In the genomic region with DNA sequence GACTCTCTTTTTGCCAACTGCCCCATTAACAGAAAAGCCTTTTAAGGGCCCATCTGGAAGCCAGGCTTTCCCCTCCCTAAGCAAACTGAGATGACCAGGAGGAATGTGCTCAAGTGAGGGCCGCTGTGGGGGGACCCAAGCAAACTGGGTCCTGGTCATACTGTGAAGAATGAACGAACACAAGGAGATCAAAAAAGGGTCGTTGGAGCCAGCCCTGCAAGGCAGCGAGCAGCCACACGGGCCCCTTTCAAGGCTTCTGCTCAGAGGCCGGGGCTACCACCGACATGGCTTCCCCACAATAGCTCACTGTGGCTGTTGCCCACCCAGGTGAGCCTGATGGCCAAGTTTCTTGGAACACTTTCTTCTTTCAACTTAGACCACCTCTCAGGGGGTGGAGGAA, we compare ENCODE assay signal across 26 mouse cellular contexts. TPM values are rescaled to one million over a fixed set of nuclear protein-coding genes. Genes with fewer than 3 reads are reported as not detected.
DNase-seq lines count a peak whose midpoint lies in the region; ATAC-seq and TF ChIP-seq lines count a peak whose summit lies in the region.
"Had no signal": no experiment of that assay in that cellular context is flagged by ENCODE, and none has a peak within 500 bp of the region (broad histone marks: within the 10 kb centered on the region; RNA-seq: fewer than 3 reads in every experiment).

No protein-coding gene starts in this region.

- ATAC-seq in hindbrain, embryonic 12.5 days (ENCODE audit: low FRiP score) = no peak
- ATAC-seq in midbrain, postnatal 0 days (ENCODE audit: low FRiP score) = no peak
- no peak for ATAC-seq in embryonic facial prominence, embryonic 13.5 days (ENCODE audit: insufficient number of reproducible peaks, insufficient read depth, low FRiP score, low TSS enrichment, low read depth)
- ATAC-seq in limb, embryonic 14.5 days (ENCODE audit: low FRiP score, low read depth) = peak; percentile 42
- ATAC-seq: CD4-positive, CD25-positive, alpha-beta regulatory T cell, adult 4 months; forebrain, embryonic 14.5 days; intestine, postnatal 0 days had no signal

- no peak overlapping the region for H3K4me2 ChIP-seq in hindbrain, embryonic 12.5 days (replicated peaks)
- H3K4me2 ChIP-seq in midbrain, postnatal 0 days (ENCODE audit: low read depth, low read length, poor library complexity, severe bottlenecking) = no peak overlapping the region
- H3K4me2 ChIP-seq in embryonic facial prominence, embryonic 13.5 days = no peak overlapping the region
- no peak overlapping the region for H3K4me2 ChIP-seq in limb, embryonic 14.5 days (replicated peaks; ENCODE audit: low read depth, low read length, severe bottlenecking)
- H3K4me2 ChIP-seq: kidney, embryonic 15.5 days; liver, embryonic 11.5 days had no signal

- peaks cover 26% of the 10 kb centered on the region for H3K4me1 ChIP-seq in hindbrain, embryonic 10.5 days (replicated peaks)
- H3K4me1 ChIP-seq in hindbrain, embryonic 12.5 days = peaks cover 12% of the 10 kb centered on the region; the same call in 1 of the 2 replicates
- peaks cover 33% of the 10 kb centered on the region for H3K4me1 ChIP-seq in midbrain, embryonic 10.5 days
- H3K4me1 ChIP-seq in midbrain, postnatal 0 days (ENCODE audit: insufficient read depth, low read length) = no peaks in the 10 kb centered on the region
- H3K4me1 ChIP-seq in embryonic facial prominence, embryonic 13.5 days = peaks cover 10% of the 10 kb centered on the region
- H3K4me1 ChIP-seq in limb, embryonic 14.5 days (ENCODE audit: control insufficient read depth, insufficient read depth, low read length) = peaks cover 8% of the 10 kb centered on the region

- TF ChIP-seq POLR2A in limb, embryonic 14.5 days (IDR thresholded peaks at IDR 0.05; ENCODE audit: borderline replicate concordance, extremely low read depth, insufficient read depth, insufficient read length) = no peak

- no peak for DNase-seq in hindbrain, embryonic 10.5 days (ENCODE audit: low spot score)
- no peak for DNase-seq in midbrain, embryonic 10.5 days (ENCODE audit: low spot score)
- no peak for DNase-seq in midbrain, postnatal 0 days (ENCODE audit: low spot score)
- no peak for DNase-seq in limb, embryonic 14.5 days (ENCODE audit: low spot score)
- DNase-seq in urinary bladder, adult 18-20 months (ENCODE audit: low spot score in 2 of 2) = no peak
- DNase-seq in urinary bladder, postnatal 4 days (ENCODE audit: low spot score in 2 of 2) = no peak
- DNase-seq: adrenal gland, postnatal 14 days; cerebellum, adult 2 months; cerebellum, postnatal 36 days; heart, postnatal 4 days; kidney, postnatal 4 days; layer of hippocampus, adult 9-11 months; lung, adult 2 months; right cerebral cortex, postnatal 25 days; spleen, adult 18-20 months had no signal

- peak overlapping the region; percentile 6; the same call in 1 of the 2 replicates for H3K27ac ChIP-seq in hindbrain, embryonic 10.5 days
- H3K27ac ChIP-seq in hindbrain, embryonic 12.5 days = no peak overlapping the region
- peak overlapping the region; percentile 52 for H3K27ac ChIP-seq in midbrain, embryonic 10.5 days (replicated peaks)
- no peak overlapping the region for H3K27ac ChIP-seq in midbrain, postnatal 0 days (ENCODE audit: low read depth, low read length)
- 0 out of 2 replicates have a peak overlapping the region, but pooled peaks have one; percentile 2 for H3K27ac ChIP-seq in embryonic facial prominence, embryonic 13.5 days
- H3K27ac ChIP-seq in limb, embryonic 14.5 days (replicated peaks; ENCODE audit: low read depth, low read length) = no peak overlapping the region
- H3K27ac ChIP-seq: heart, embryonic 10.5 days; kidney, embryonic 15.5 days had no signal

- H3K4me3 ChIP-seq in hindbrain, embryonic 10.5 days = no peak overlapping the region
- H3K4me3 ChIP-seq in hindbrain, embryonic 12.5 days = no peak overlapping the region
- H3K4me3 ChIP-seq in midbrain, embryonic 10.5 days = no peak overlapping the region
- no peak overlapping the region for H3K4me3 ChIP-seq in midbrain, postnatal 0 days (ENCODE audit: low read depth, low read length)
- no peak overlapping the region for H3K4me3 ChIP-seq in embryonic facial prominence, embryonic 13.5 days
- H3K4me3 ChIP-seq in limb, embryonic 14.5 days (replicated peaks; ENCODE audit: low read length) = no peak overlapping the region
- H3K4me3 ChIP-seq: heart, embryonic 10.5 days; kidney, embryonic 15.5 days had no signal

- no peaks in the 10 kb centered on the region for H3K27me3 ChIP-seq in hindbrain, embryonic 10.5 days (ENCODE audit: insufficient read depth, poor library complexity, severe bottlenecking)
- no peaks in the 10 kb centered on the region; the same call in 1 of the 2 replicates for H3K27me3 ChIP-seq in hindbrain, embryonic 12.5 days
- 0 out of 2 replicates have a peak, but pooled peaks cover 4% of the 10 kb centered on the region for H3K27me3 ChIP-seq in midbrain, embryonic 10.5 days (ENCODE audit: low read depth, poor library complexity, severe bottlenecking)
- H3K27me3 ChIP-seq in midbrain, postnatal 0 days (ENCODE audit: insufficient read depth, low read length) = no peaks in the 10 kb centered on the region
- H3K27me3 ChIP-seq in embryonic facial prominence, embryonic 13.5 days = no peaks in the 10 kb centered on the region
- H3K27me3 ChIP-seq in limb, embryonic 14.5 days (ENCODE audit: control insufficient read depth, insufficient read depth, low read length) = no peaks in the 10 kb centered on the region
- H3K27me3 ChIP-seq: kidney, embryonic 15.5 days had no signal

- WGBS in hindbrain, embryonic 10.5 days = 53% methylated on average over 7 of the region's 7 CpGs
- 46% methylated on average over 7 of the region's 7 CpGs for WGBS in hindbrain, embryonic 12.5 days
- 53% methylated on average over 7 of the region's 7 CpGs for WGBS in midbrain, embryonic 10.5 days
- WGBS in midbrain, postnatal 0 days = 52% methylated on average over 7 of the region's 7 CpGs
- WGBS in embryonic facial prominence, embryonic 13.5 days = 55% methylated on average over 7 of the region's 7 CpGs
- WGBS in limb, embryonic 14.5 days = 41% methylated on average over 7 of the region's 7 CpGs

- H3K36me3 ChIP-seq in hindbrain, embryonic 10.5 days = no peaks in the 10 kb centered on the region
- no peaks in the 10 kb centered on the region for H3K36me3 ChIP-seq in hindbrain, embryonic 12.5 days
- no peaks in the 10 kb centered on the region for H3K36me3 ChIP-seq in midbrain, embryonic 10.5 days
- H3K36me3 ChIP-seq in midbrain, postnatal 0 days (ENCODE audit: insufficient read depth, low read length) = no peaks in the 10 kb centered on the region
- no peaks in the 10 kb centered on the region for H3K36me3 ChIP-seq in embryonic facial prominence, embryonic 13.5 days
- no peaks in the 10 kb centered on the region for H3K36me3 ChIP-seq in limb, embryonic 14.5 days (ENCODE audit: control insufficient read depth, insufficient read depth, low read length)
- H3K36me3 ChIP-seq: heart, embryonic 10.5 days; kidney, embryonic 15.5 days had no signal

- no peak for TF ChIP-seq CTCF in midbrain, postnatal 0 days (IDR thresholded peaks at IDR 0.05)

- H3K9ac ChIP-seq in hindbrain, embryonic 12.5 days = no peak overlapping the region
- H3K9ac ChIP-seq in midbrain, postnatal 0 days (replicated peaks; ENCODE audit: low read length, poor library complexity, severe bottlenecking) = no peak overlapping the region
- H3K9ac ChIP-seq in embryonic facial prominence, embryonic 13.5 days = no peak overlapping the region
- H3K9ac ChIP-seq in limb, embryonic 14.5 days (ENCODE audit: low read depth, low read length, severe bottlenecking) = no peak overlapping the region
- H3K9ac ChIP-seq: kidney, embryonic 15.5 days had no signal

- no peaks in the 10 kb centered on the region for H3K9me3 ChIP-seq in hindbrain, embryonic 10.5 days
- no peaks in the 10 kb centered on the region for H3K9me3 ChIP-seq in hindbrain, embryonic 12.5 days (replicated peaks)
- no peaks in the 10 kb centered on the region for H3K9me3 ChIP-seq in midbrain, embryonic 10.5 days (replicated peaks)
- H3K9me3 ChIP-seq in midbrain, postnatal 0 days (ENCODE audit: low read length) = no peaks in the 10 kb centered on the region
- H3K9me3 ChIP-seq in embryonic facial prominence, embryonic 13.5 days = no peaks in the 10 kb centered on the region
- no peaks in the 10 kb centered on the region for H3K9me3 ChIP-seq in limb, embryonic 14.5 days (ENCODE audit: control insufficient read depth, low read length)
- H3K9me3 ChIP-seq: heart, embryonic 10.5 days; kidney, embryonic 15.5 days had no signal

RNA-seq across cellular contexts. Expression of a gene that starts 4.0 kb away (rescaled TPM):
- polyA plus RNA-seq in hindbrain, embryonic 10.5 days (2016; fragmentation: Nextera tagmentation; extraction: Ambion mirVana) = 5.5 and 5.7 TPM in 2 replicates
- polyA plus RNA-seq in hindbrain, embryonic 12.5 days (2016; fragmentation: Nextera tagmentation; extraction: Ambion mirVana) = 3.3 and 3.4 TPM in 2 replicates
- 4.3 and 6.1 TPM in 2 replicates for polyA plus RNA-seq in midbrain, embryonic 10.5 days (2016; fragmentation: Nextera tagmentation; extraction: Ambion mirVana)
- total RNA-seq in midbrain, postnatal 0 days (2014; rRNA removed) = 0.11 and 0.33 TPM in 2 replicates
- 0.16 and 0.25 TPM in 2 replicates for polyA plus RNA-seq in midbrain, postnatal 0 days (2015; fragmentation: Nextera tagmentation; extraction: Ambion mirVana)
- polyA plus RNA-seq in embryonic facial prominence, embryonic 13.5 days (2015; fragmentation: Nextera tagmentation; extraction: Ambion mirVana) = 3.1 and 3.3 TPM in 2 replicates
- polyA plus RNA-seq in limb, embryonic 14.5 days (2012; rRNA removed) = 1.3 and 2.7 TPM in 2 replicates
- 1.5 and 1.8 TPM in 2 replicates for polyA plus RNA-seq in limb, embryonic 14.5 days (2014; fragmentation: Nextera tagmentation; extraction: Ambion mirVana)
- total RNA-seq: gastrocnemius, adult 8-10 months; left cerebral cortex, adult 18-20 months; left cerebral cortex, postnatal 25 days had no signal
- polyA plus RNA-seq: CD4-positive, CD25-positive, alpha-beta regulatory T cell, adult 4 months; intestine, postnatal 0 days had no signal

RNA-seq across cellular contexts. Expression of a gene that starts 7.7 kb away (rescaled TPM):
- 104 and 109 TPM in 2 replicates for polyA plus RNA-seq in hindbrain, embryonic 10.5 days (2016; fragmentation: Nextera tagmentation; extraction: Ambion mirVana)
- 88.4 and 88.8 TPM in 2 replicates for polyA plus RNA-seq in hindbrain, embryonic 12.5 days (2016; fragmentation: Nextera tagmentation; extraction: Ambion mirVana)
- polyA plus RNA-seq in midbrain, embryonic 10.5 days (2016; fragmentation: Nextera tagmentation; extraction: Ambion mirVana) = 116 TPM in 2 replicates
- 45.4 and 48.4 TPM in 2 replicates for total RNA-seq in midbrain, postnatal 0 days (2014; rRNA removed)
- polyA plus RNA-seq in midbrain, postnatal 0 days (2015; fragmentation: Nextera tagmentation; extraction: Ambion mirVana) = 47.8 and 54.0 TPM in 2 replicates
- polyA plus RNA-seq in embryonic facial prominence, embryonic 13.5 days (2015; fragmentation: Nextera tagmentation; extraction: Ambion mirVana) = 148 and 153 TPM in 2 replicates
- polyA plus RNA-seq in limb, embryonic 14.5 days (2012; rRNA removed) = 201 and 206 TPM in 2 replicates
- polyA plus RNA-seq in limb, embryonic 14.5 days (2014; fragmentation: Nextera tagmentation; extraction: Ambion mirVana) = 218 and 221 TPM in 2 replicates

RNA-seq across cellular contexts. Expression of a gene that starts 17.4 kb away (rescaled TPM):
- polyA plus RNA-seq in hindbrain, embryonic 10.5 days (2016; fragmentation: Nextera tagmentation; extraction: Ambion mirVana) = 623 and 749 TPM in 2 replicates
- 709 and 802 TPM in 2 replicates for polyA plus RNA-seq in hindbrain, embryonic 12.5 days (2016; fragmentation: Nextera tagmentation; extraction: Ambion mirVana)
- polyA plus RNA-seq in midbrain, embryonic 10.5 days (2016; fragmentation: Nextera tagmentation; extraction: Ambion mirVana) = 569 and 605 TPM in 2 replicates
- total RNA-seq in midbrain, postnatal 0 days (2014; rRNA removed) = 553 TPM in 2 replicates
- 832 and 847 TPM in 2 replicates for polyA plus RNA-seq in midbrain, postnatal 0 days (2015; fragmentation: Nextera tagmentation; extraction: Ambion mirVana)
- polyA plus RNA-seq in embryonic facial prominence, embryonic 13.5 days (2015; fragmentation: Nextera tagmentation; extraction: Ambion mirVana) = 779 and 911 TPM in 2 replicates
- polyA plus RNA-seq in limb, embryonic 14.5 days (2012; rRNA removed) = 296 and 431 TPM in 2 replicates
- polyA plus RNA-seq in limb, embryonic 14.5 days (2014; fragmentation: Nextera tagmentation; extraction: Ambion mirVana) = 878 and 889 TPM in 2 replicates

RNA-seq across cellular contexts. Expression of a gene that starts 26.4 kb away (rescaled TPM):
- 122 and 127 TPM in 2 replicates for polyA plus RNA-seq in hindbrain, embryonic 10.5 days (2016; fragmentation: Nextera tagmentation; extraction: Ambion mirVana)
- polyA plus RNA-seq in hindbrain, embryonic 12.5 days (2016; fragmentation: Nextera tagmentation; extraction: Ambion mirVana) = 95.5 and 102 TPM in 2 replicates
- 125 and 132 TPM in 2 replicates for polyA plus RNA-seq in midbrain, embryonic 10.5 days (2016; fragmentation: Nextera tagmentation; extraction: Ambion mirVana)
- total RNA-seq in midbrain, postnatal 0 days (2014; rRNA removed) = 61.0 and 63.4 TPM in 2 replicates
- 93.5 and 96.6 TPM in 2 replicates for polyA plus RNA-seq in midbrain, postnatal 0 days (2015; fragmentation: Nextera tagmentation; extraction: Ambion mirVana)
- 108 TPM in 2 replicates for polyA plus RNA-seq in embryonic facial prominence, embryonic 13.5 days (2015; fragmentation: Nextera tagmentation; extraction: Ambion mirVana)
- polyA plus RNA-seq in limb, embryonic 14.5 days (2012; rRNA removed) = 74.0 and 89.5 TPM in 2 replicates
- 108 and 112 TPM in 2 replicates for polyA plus RNA-seq in limb, embryonic 14.5 days (2014; fragmentation: Nextera tagmentation; extraction: Ambion mirVana)

RNA-seq across cellular contexts. Expression of a gene that starts 30.9 kb away (rescaled TPM):
- polyA plus RNA-seq in hindbrain, embryonic 10.5 days (2016; fragmentation: Nextera tagmentation; extraction: Ambion mirVana) = 196 TPM in 2 replicates
- 144 and 154 TPM in 2 replicates for polyA plus RNA-seq in hindbrain, embryonic 12.5 days (2016; fragmentation: Nextera tagmentation; extraction: Ambion mirVana)
- polyA plus RNA-seq in midbrain, embryonic 10.5 days (2016; fragmentation: Nextera tagmentation; extraction: Ambion mirVana) = 193 and 195 TPM in 2 replicates
- total RNA-seq in midbrain, postnatal 0 days (2014; rRNA removed) = 42.7 and 52.3 TPM in 2 replicates
- 95.7 and 96.9 TPM in 2 replicates for polyA plus RNA-seq in midbrain, postnatal 0 days (2015; fragmentation: Nextera tagmentation; extraction: Ambion mirVana)
- 131 and 140 TPM in 2 replicates for polyA plus RNA-seq in embryonic facial prominence, embryonic 13.5 days (2015; fragmentation: Nextera tagmentation; extraction: Ambion mirVana)
- polyA plus RNA-seq in limb, embryonic 14.5 days (2012; rRNA removed) = 118 and 132 TPM in 2 replicates
- 109 and 119 TPM in 2 replicates for polyA plus RNA-seq in limb, embryonic 14.5 days (2014; fragmentation: Nextera tagmentation; extraction: Ambion mirVana)

Comparison
In these comparisons a context has a peak if more than half of its experiments do, and no peak if none do; other contexts are left out.
1. H3K27ac ChIP-seq: peak in hindbrain, embryonic 10.5 days (single experiment), midbrain, embryonic 10.5 days (single experiment) and embryonic facial prominence, embryonic 13.5 days (single experiment); none in hindbrain, embryonic 12.5 days (single experiment), midbrain, postnatal 0 days (single experiment) and limb, embryonic 14.5 days (single experiment).